In genomic region chr11:95368231-95368823, GRCm38 (mm10) we compare ENCODE assay signal across 21 mouse cellular contexts.
"Had no signal": no experiment of that assay in that cellular context is flagged by ENCODE, and none has a peak within 500 bp of the region (broad histone marks: within the 10 kb centered on the region; RNA-seq: fewer than 3 reads in every experiment).

No protein-coding gene starts in this region.

- H3K36me3 ChIP-seq: midbrain, embryonic 15.5 days; neural tube, embryonic 15.5 days had no signal

- H3K4me3 ChIP-seq: liver, embryonic 15.5 days; lung, embryonic 15.5 days; megakaryocyte, embryonic 14.5 days; midbrain, embryonic 13.5 days; midbrain, embryonic 15.5 days; neural tube, embryonic 13.5 days; neural tube, embryonic 15.5 days; stomach, embryonic 15.5 days had no signal

- H3K27ac ChIP-seq: liver, embryonic 15.5 days; macrophage; midbrain, embryonic 13.5 days; midbrain, embryonic 15.5 days; neural tube, embryonic 13.5 days; neural tube, embryonic 15.5 days; stomach, embryonic 15.5 days; stomach, postnatal 0 days had no signal

- H3K27me3 ChIP-seq: liver, embryonic 15.5 days; lung, embryonic 15.5 days; midbrain, embryonic 13.5 days; midbrain, embryonic 15.5 days; neural tube, embryonic 13.5 days; neural tube, embryonic 15.5 days; stomach, embryonic 15.5 days had no signal

- H3K9ac ChIP-seq: liver, embryonic 15.5 days; liver, postnatal 0 days; lung, embryonic 15.5 days; midbrain, embryonic 13.5 days; midbrain, embryonic 15.5 days; neural tube, embryonic 13.5 days; neural tube, embryonic 15.5 days; stomach, embryonic 15.5 days had no signal

- H3K9me3 ChIP-seq: liver, embryonic 15.5 days; lung, embryonic 15.5 days; megakaryocyte, embryonic 14.5 days; midbrain, embryonic 13.5 days; midbrain, embryonic 15.5 days; neural tube, embryonic 13.5 days; neural tube, embryonic 15.5 days; stomach, embryonic 15.5 days had no signal

- ATAC-seq: lung, postnatal 0 days; midbrain, embryonic 13.5 days; midbrain, embryonic 15.5 days had no signal

- H3K4me2 ChIP-seq: liver, embryonic 15.5 days; lung, embryonic 15.5 days; midbrain, embryonic 11.5 days; midbrain, embryonic 13.5 days; midbrain, embryonic 15.5 days; neural tube, embryonic 13.5 days; neural tube, embryonic 15.5 days; stomach, embryonic 15.5 days had no signal

- H3K4me1 ChIP-seq: midbrain, embryonic 15.5 days; neural tube, embryonic 13.5 days had no signal

- DNase-seq: liver, postnatal 0 days; lung, adult 2 months; lung, postnatal 14 days; lung, postnatal 36 days; retina, postnatal 1 day; right cerebral cortex, adult 18-20 months; right cerebral cortex, postnatal 14 days; thymus, postnatal 14 days; thymus, postnatal 36 days had no signal
